ENCODE assay signal across 18 mouse cellular contexts in the genomic region with DNA sequence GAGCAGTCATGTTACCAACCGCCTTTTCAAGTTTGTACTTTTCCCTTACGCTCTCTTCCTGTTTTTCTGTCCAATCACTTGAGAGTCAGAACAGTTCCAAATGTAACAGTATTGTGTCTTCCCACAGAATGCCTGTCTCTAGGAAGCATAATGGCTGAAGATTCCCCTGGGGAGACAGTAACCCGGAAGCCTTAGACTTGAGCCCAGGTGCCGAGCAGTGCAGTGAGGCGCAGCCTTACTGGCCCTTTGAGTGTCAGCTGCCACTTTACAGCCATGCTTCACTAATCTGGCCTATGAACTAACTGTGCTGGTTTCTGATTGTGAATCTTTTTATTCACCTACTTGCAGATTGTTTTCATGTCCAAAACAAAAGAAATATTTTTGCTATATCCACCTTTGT.
A peak's percentile ranks its signal among the peaks of the same experiment; 100 is the strongest.
DNase-seq lines count a peak whose midpoint lies in the region; TF ChIP-seq lines count a peak whose summit lies in the region.
"Had no signal": no experiment of that assay in that cellular context is flagged by ENCODE, and none has a peak within 500 bp of the region (broad histone marks: within the 10 kb centered on the region; RNA-seq: fewer than 3 reads in every experiment).

No protein-coding gene starts in this region.

- no peaks in the 10 kb centered on the region for H3K4me1 ChIP-seq in kidney, adult 2 months (ENCODE audit: control insufficient read depth, insufficient read depth, low read length)
- H3K4me1 ChIP-seq: embryonic facial prominence, embryonic 10.5 days; forebrain, embryonic 13.5 days; heart, embryonic 10.5 days; hindbrain, embryonic 13.5 days had no signal

- no peak overlapping the region for H3K4me3 ChIP-seq in kidney, adult 2 months (ENCODE audit: insufficient read depth, low read depth, low read length)
- H3K4me3 ChIP-seq: embryonic facial prominence, embryonic 10.5 days; forebrain, embryonic 13.5 days; heart, embryonic 10.5 days; hindbrain, embryonic 13.5 days had no signal

- TF ChIP-seq CTCF in kidney, adult 2 months (conservative IDR thresholded peaks at IDR 0.05; ENCODE audit: insufficient read depth, insufficient read length, low read depth, low read length), result no peak

- WGBS in kidney, adult 2 months, result 56% methylated on average over 5 of the region's 5 CpGs

- H3K27me3 ChIP-seq in kidney, adult 2 months (replicated peaks; ENCODE audit: control insufficient read depth, insufficient read depth, low read length), result no peaks in the 10 kb centered on the region
- H3K27me3 ChIP-seq: forebrain, embryonic 13.5 days; hindbrain, embryonic 13.5 days had no signal

- TF ChIP-seq POLR2A in kidney, adult 2 months (IDR thresholded peaks at IDR 0.05; ENCODE audit: low read depth, low read length), result no peak

- H3K27ac ChIP-seq in kidney, adult 2 months (ENCODE audit: insufficient read depth, low read depth, low read length), result no peak overlapping the region
- H3K27ac ChIP-seq: embryonic facial prominence, embryonic 10.5 days; forebrain, embryonic 13.5 days; heart, embryonic 10.5 days; hindbrain, embryonic 13.5 days had no signal

- peak; percentile 45 for DNase-seq in kidney, adult 2 months
- no peak for DNase-seq in kidney, adult 18-20 months
- DNase-seq in retina, embryonic 14.5 days (ENCODE audit: low spot score), result peak; percentile 14
- no peak for DNase-seq in retina, postnatal 1 day
- DNase-seq in B cell, adult 2 months, result peak; percentile 39
- DNase-seq in ovary, postnatal 14 days (ENCODE audit: low spot score), result no peak
- DNase-seq in gastrocnemius, adult 18-20 months (ENCODE audit: low spot score), result no peak
- DNase-seq: adrenal gland, adult 8-10 months; adrenal gland, postnatal 36 days; cerebellum, adult 2 months; cerebellum, postnatal 10 days; gastrocnemius, postnatal 36 days; heart, adult 18-20 months; heart, postnatal 10 days had no signal

- no peaks in the 10 kb centered on the region for H3K36me3 ChIP-seq in kidney, adult 2 months (ENCODE audit: control insufficient read depth, insufficient read depth, low read length)

Comparison
In these comparisons a context has a peak if more than half of its experiments do, and no peak if none do; other contexts are left out.
1. DNase-seq: peak in kidney, adult 2 months (single experiment), retina, embryonic 14.5 days (single experiment) and B cell, adult 2 months (2 of 2); none in kidney, adult 18-20 months (single experiment), retina, postnatal 1 day (single experiment), ovary, postnatal 14 days (single experiment) and gastrocnemius, adult 18-20 months (single experiment).